Mouse (Mus musculus) thymus, postnatal 36 days (tissue): ENCODE data around the gene Gng2.

ENCODE experiments used
- DNase-seq, 2 experiments: peaks; one replicate each; pipeline ENCODE4 v3.0.0; 2022; ENCODE audit warnings: mixed read lengths in 2 of 2

Gng2 gene

GRCm38 (mm10) chr14:19858808-19859776, 118.3 kb downstream of the Gng2 start:
- no peak for DNase-seq

- DNase-seq: no peak
These were observed 119.1 kb downstream of the Gng2 start for GRCm38 (mm10) chr14:19858279-19858678.

- DNase-seq: no peak
These were observed 124.0 kb downstream of the Gng2 start for GRCm38 (mm10) chr14:19853471-19853870.

GRCm38 (mm10) chr14:19839600-19840332, 137.7 kb downstream of the Gng2 start:
- peak; percentile 54 to 71 for DNase-seq

- DNase-seq: no peak
These were observed 141.1 kb downstream of the Gng2 start for GRCm38 (mm10) chr14:19836289-19836688.

- no peak for DNase-seq
These were observed 151.9 kb downstream of the Gng2 start for GRCm38 (mm10) chr14:19825481-19825880.

- peak; percentile 91 to 92 for DNase-seq
These were observed 153.9 kb downstream of the Gng2 start, which contains the start of gene Rtraf for GRCm38 (mm10) chr14:19823321-19824142. TSS of gene Rtraf (minus strand) at chr14:19823824.
